Mouse (Mus musculus): ENCODE results near the gene Sod3. TPM values are rescaled to one million over a fixed set of nuclear protein-coding genes. Genes with fewer than 3 reads are reported as not detected.

Sod3 gene
- polyA plus RNA-seq, 1 experiment: 20.6 TPM

- Histone ChIP-seq H3K36me3 (ENCODE audit: control insufficient read depth, insufficient read depth, low read length) (no peaks in the 10 kb centered on the region), H3K27me3 (ENCODE audit: control insufficient read depth, insufficient read depth, low read length) (no peaks in the 10 kb centered on the region), H3K4me1 (ENCODE audit: control insufficient read depth, insufficient read depth, low read length) (no peaks in the 10 kb centered on the region), H3K4me3 (ENCODE audit: control insufficient read depth, low read depth, low read length) (no peak overlapping the region), H3K27ac (ENCODE audit: control insufficient read depth, insufficient read depth, low read depth, low read length) (no peak overlapping the region)
- TF ChIP-seq POLR2A (IDR thresholded peaks at IDR 0.05; ENCODE audit: control insufficient read depth, low read depth, low read length) (no peak), CTCF (IDR thresholded peaks at IDR 0.05; ENCODE audit: control insufficient read depth, insufficient read depth, insufficient replicate concordance, low read depth, low read length) (no peak)
Observed at GRCm38 (mm10) chr5:52415917-52416316, 52.3 kb downstream of the Sod3 start.

- TF ChIP-seq POLR2A (IDR thresholded peaks at IDR 0.05; ENCODE audit: control insufficient read depth, low read depth, low read length): no peak
- H3K36me3 ChIP-seq (ENCODE audit: control insufficient read depth, insufficient read depth, low read length): no peaks in the 10 kb centered on the region
- no peaks in the 10 kb centered on the region for H3K27me3 ChIP-seq (ENCODE audit: control insufficient read depth, insufficient read depth, low read length)
- no peak overlapping the region for H3K4me3 ChIP-seq (ENCODE audit: control insufficient read depth, low read depth, low read length)
- no peaks in the 10 kb centered on the region for H3K4me1 ChIP-seq (ENCODE audit: control insufficient read depth, insufficient read depth, low read length)
- no peak overlapping the region for H3K27ac ChIP-seq (ENCODE audit: control insufficient read depth, insufficient read depth, low read depth, low read length)
Observed at GRCm38 (mm10) chr5:52416485-52416884, 52.9 kb downstream of the Sod3 start.

Other genes starting within 250 kb of the Sod3 start
- gene Dhx15, start 173.3 kb upstream of the Sod3 start, polyA plus RNA-seq (2012; rRNA removed): 30.1 and 40.6 TPM in 2 replicates
- gene Ccdc149, start 107.7 kb downstream of the Sod3 start, polyA plus RNA-seq (2012; rRNA removed): 0.45 and 0.52 TPM in 2 replicates
- 0.54 and 1.0 TPM in 2 replicates for gene Lgi2, start 202.7 kb downstream of the Sod3 start, polyA plus RNA-seq (2012; rRNA removed)